ENCODE assay signal across 8 mouse cellular contexts in the genomic region with DNA sequence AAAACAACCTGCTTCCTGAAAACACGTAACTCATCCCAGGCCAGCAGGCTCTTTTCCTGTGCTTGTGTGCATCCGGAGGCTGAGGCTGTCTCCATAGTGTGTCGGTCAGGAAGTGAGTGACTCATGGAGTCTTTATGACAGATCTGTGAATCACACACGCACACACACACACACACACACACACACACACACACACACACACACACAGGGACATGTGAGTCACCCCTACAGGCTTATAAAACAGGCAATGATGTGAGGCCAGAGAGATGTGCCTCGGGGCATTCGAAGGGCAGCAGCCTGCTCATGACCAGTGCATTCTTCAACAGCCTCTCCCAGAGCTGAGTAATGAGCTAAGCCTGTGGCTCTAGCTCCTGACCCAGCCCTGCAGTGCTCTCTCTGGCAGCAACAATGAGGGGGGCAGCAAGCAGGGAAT.
A peak's percentile ranks its signal among the peaks of the same experiment; 100 is the strongest.
DNase-seq lines count a peak whose midpoint lies in the region; ATAC-seq lines count a peak whose summit lies in the region.
"Had no signal": no experiment of that assay in that cellular context is flagged by ENCODE, and none has a peak within 500 bp of the region (broad histone marks: within the 10 kb centered on the region; RNA-seq: fewer than 3 reads in every experiment).

No protein-coding gene starts in this region.

- whole genome bisulfite sequencing in kidney, embryonic 16.5 days: 40% methylated on average over 6 of the region's 6 CpGs
- 70% methylated on average over 6 of the region's 6 CpGs for WGBS in forebrain, embryonic 13.5 days

- H3K4me2 ChIP-seq in kidney, embryonic 16.5 days (replicated peaks; ENCODE audit: low read depth, low read length): no peak overlapping the region
- H3K4me2 ChIP-seq in forebrain, embryonic 13.5 days: no peak overlapping the region
- H3K4me2 ChIP-seq: embryonic facial prominence, embryonic 12.5 days had no signal

- H3K27me3 ChIP-seq in kidney, embryonic 16.5 days (ENCODE audit: insufficient read depth, low read length): no peaks in the 10 kb centered on the region
- H3K27me3 ChIP-seq in forebrain, embryonic 13.5 days: no peaks in the 10 kb centered on the region
- H3K27me3 ChIP-seq: embryonic facial prominence, embryonic 12.5 days had no signal

- H3K9me3 ChIP-seq in kidney, embryonic 16.5 days (ENCODE audit: low read length): peaks cover 6% of the 10 kb centered on the region; the same call in 1 of the 2 replicates
- H3K9me3 ChIP-seq in forebrain, embryonic 13.5 days (replicated peaks): peaks cover 3% of the 10 kb centered on the region; the same call in 1 of the 2 replicates

- ATAC-seq in kidney, embryonic 16.5 days (ENCODE audit: low FRiP score, low TSS enrichment): peak; percentile 90
- ATAC-seq in forebrain, embryonic 13.5 days: no peak

- no peaks in the 10 kb centered on the region for H3K36me3 ChIP-seq in kidney, embryonic 16.5 days (ENCODE audit: insufficient read depth, low read length)
- no peaks in the 10 kb centered on the region for H3K36me3 ChIP-seq in forebrain, embryonic 13.5 days (ENCODE audit: poor library complexity, severe bottlenecking)
- H3K36me3 ChIP-seq: embryonic facial prominence, embryonic 12.5 days had no signal

- no peak overlapping the region for H3K9ac ChIP-seq in kidney, embryonic 16.5 days (replicated peaks; ENCODE audit: low read length)
- no peak overlapping the region for H3K9ac ChIP-seq in forebrain, embryonic 13.5 days
- H3K9ac ChIP-seq: embryonic facial prominence, embryonic 12.5 days had no signal

- H3K27ac ChIP-seq in kidney, embryonic 16.5 days (ENCODE audit: low read length): peak overlapping the region; percentile 59; the same call in 1 of the 2 replicates
- H3K27ac ChIP-seq in forebrain, embryonic 13.5 days: no peak overlapping the region
- H3K27ac ChIP-seq: embryonic facial prominence, embryonic 12.5 days had no signal

- H3K4me1 ChIP-seq in kidney, embryonic 16.5 days (ENCODE audit: insufficient read depth, low read length): no peaks in the 10 kb centered on the region
- H3K4me1 ChIP-seq in forebrain, embryonic 13.5 days: peaks cover 12% of the 10 kb centered on the region
- H3K4me1 ChIP-seq: embryonic facial prominence, embryonic 12.5 days had no signal

- no peak overlapping the region for H3K4me3 ChIP-seq in kidney, embryonic 16.5 days (ENCODE audit: low read length)
- H3K4me3 ChIP-seq in forebrain, embryonic 13.5 days: no peak overlapping the region
- H3K4me3 ChIP-seq: embryonic facial prominence, embryonic 12.5 days had no signal

- DNase-seq in CD4-positive, CD25-positive, alpha-beta regulatory T cell, adult 2 months (ENCODE audit: low read depth, low spot score): peak; percentile 49
- DNase-seq in adipocyte (ENCODE audit: low spot score): peak; percentile 47
- DNase-seq in heart, adult 9 months (ENCODE audit: low spot score in 2 of 2): peak; percentile 40 to 66
- peak; percentile 23 to 50 for DNase-seq in natural killer cell, adult 2 months (ENCODE audit: low spot score in 2 of 2)
- DNase-seq in layer of hippocampus, postnatal 25 days (ENCODE audit: extremely low spot score in 1 of 2, low spot score in 1 of 2): no peak

Comparison
In these comparisons a context has a peak if more than half of its experiments do, and no peak if none do; other contexts are left out.
1. DNase-seq: peak in CD4-positive, CD25-positive, alpha-beta regulatory T cell, adult 2 months (single experiment), adipocyte (single experiment), heart, adult 9 months (2 of 2) and natural killer cell, adult 2 months (2 of 2); none in layer of hippocampus, postnatal 25 days (0 of 2).